Mouse (Mus musculus) erythroblast, embryonic 14.5 days (primary cell): ENCODE measurements around the gene F830045P16Rik. TPM values are rescaled to one million over a fixed set of nuclear protein-coding genes. Genes with fewer than 3 reads are reported as not detected.
"Not testable (repeated sequence)": the region's sequence is repeated elsewhere in the genome, so short reads cannot be mapped to it uniquely, and the experiment has no call there.

Experiments
- H3K27me3 ChIP-seq: 2 replicates; pipeline ENCODE4 v1.6.1; 2012; ENCODE audit warnings: inconsistent platforms; ENCODE audit not compliant: control insufficient read depth
- H3K36me3 ChIP-seq: 2 replicates; pipeline ENCODE4 v1.6.1; 2012; ENCODE audit warnings: mild to moderate bottlenecking, inconsistent platforms; ENCODE audit not compliant: control insufficient read depth
- H3K4me1 ChIP-seq: 2 replicates; pipeline ENCODE4 v1.6.1; 2012; ENCODE audit warnings: inconsistent platforms; ENCODE audit not compliant: control insufficient read depth
- H3K4me3 ChIP-seq: replicated peaks from 2 replicates; pipeline ENCODE3; 2012; ENCODE audit warnings: moderate library complexity, mild to moderate bottlenecking, inconsistent platforms
- H3K9me3 ChIP-seq: 2 replicates; pipeline ENCODE4 v1.6.1; 2012; ENCODE audit warnings: low read length, inconsistent platforms, mixed read lengths; ENCODE audit not compliant: control insufficient read depth
- GATA1 ChIP-seq: IDR thresholded peaks from 2 replicates; pipeline ENCODE4 v1.6.1; 2012; ENCODE audit warnings: low read length, inconsistent platforms, mixed read lengths
- TAL1 ChIP-seq: IDR thresholded peaks from 3 replicates; pipeline ENCODE4 v1.6.1; 2012; ENCODE audit warnings: low read length, inconsistent platforms, mixed read lengths
- polyA plus RNA-seq: library from polyadenylated mRNA; stranded (reverse); fragments of >175 nt; gene quantifications from 2 replicates; pipeline ENCODE4 v1.2.3, GENCODE M21; 2012

Gene F830045P16Rik
- polyA plus RNA-seq, 1 experiment = not detected

DNA sequence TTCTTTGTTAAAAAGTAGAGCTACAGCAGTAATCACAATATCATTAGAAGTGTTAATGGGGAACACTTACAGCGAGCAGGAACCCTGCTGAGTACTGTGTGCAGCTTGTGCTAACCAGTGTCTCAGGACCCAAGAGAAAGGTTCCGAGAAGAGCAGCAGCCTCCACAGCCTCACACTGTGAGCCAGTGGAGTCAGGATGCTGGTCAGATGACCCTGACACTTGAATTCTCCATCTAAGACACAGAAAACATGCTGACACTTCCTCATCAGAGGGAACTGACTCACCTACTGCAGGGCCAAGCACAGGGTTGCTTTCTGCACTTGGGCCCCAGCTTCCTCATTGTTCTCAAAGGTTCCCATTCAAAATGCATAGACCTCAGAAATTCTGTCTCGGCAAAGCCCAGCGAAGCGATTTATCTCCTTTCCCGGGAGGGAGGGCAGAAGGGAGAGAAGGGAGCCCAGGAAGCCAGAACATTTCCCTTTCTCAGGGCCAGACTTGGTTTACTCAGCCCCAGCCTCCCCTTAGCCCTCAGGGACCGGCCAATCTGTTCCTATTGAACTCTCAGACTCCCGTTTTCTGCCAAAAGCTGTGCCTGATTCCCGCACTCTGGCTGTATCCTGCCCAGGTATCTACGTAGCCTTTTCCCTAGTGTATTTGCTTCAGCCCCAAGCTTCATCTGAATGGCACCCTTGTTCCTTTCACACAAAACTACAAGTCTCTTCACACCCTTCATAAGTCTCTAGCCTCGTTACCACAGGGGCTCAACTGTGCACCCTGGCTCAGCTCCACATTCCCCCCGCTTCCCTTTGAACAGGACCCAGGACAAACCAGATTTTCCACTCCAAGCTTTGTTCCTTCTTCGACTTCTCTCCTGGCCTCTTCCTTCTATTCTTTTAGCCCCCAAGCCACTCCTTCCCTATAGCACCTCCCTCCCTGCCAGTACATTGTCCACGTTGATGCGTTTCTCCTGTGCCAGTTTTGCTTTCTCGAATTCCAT, 21.2 kb downstream of the F830045P16Rik start:
- H3K4me1 ChIP-seq = no peaks in the 10 kb centered on the region
- H3K36me3 ChIP-seq = no peaks in the 10 kb centered on the region
- H3K4me3 ChIP-seq = no peak overlapping the region
- TF ChIP-seq TAL1 (no peak), GATA1 (no peak)
- H3K9me3 ChIP-seq = no peaks in the 10 kb centered on the region
- no peaks in the 10 kb centered on the region for H3K27me3 ChIP-seq

DNA sequence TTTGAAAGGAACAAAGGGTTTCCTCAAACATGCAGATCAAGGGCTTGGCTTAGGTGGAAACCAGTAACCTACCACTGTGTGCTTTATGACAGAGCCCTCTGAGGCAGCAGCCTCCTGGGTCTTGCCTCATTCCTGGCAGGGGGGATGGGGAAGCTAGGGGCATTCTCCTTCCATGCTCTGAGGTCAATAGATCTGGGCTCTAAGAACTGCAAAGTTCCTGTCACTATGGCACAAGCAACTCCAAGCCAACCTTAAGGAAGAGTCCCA, 22.1 kb downstream of the F830045P16Rik start:
- no peaks in the 10 kb centered on the region for H3K4me1 ChIP-seq
- TF ChIP-seq GATA1 (no peak), TAL1 (no peak)
- H3K4me3 ChIP-seq = no peak overlapping the region
- H3K27me3 ChIP-seq = no peaks in the 10 kb centered on the region
- no peaks in the 10 kb centered on the region for H3K36me3 ChIP-seq
- no peaks in the 10 kb centered on the region for H3K9me3 ChIP-seq

DNA sequence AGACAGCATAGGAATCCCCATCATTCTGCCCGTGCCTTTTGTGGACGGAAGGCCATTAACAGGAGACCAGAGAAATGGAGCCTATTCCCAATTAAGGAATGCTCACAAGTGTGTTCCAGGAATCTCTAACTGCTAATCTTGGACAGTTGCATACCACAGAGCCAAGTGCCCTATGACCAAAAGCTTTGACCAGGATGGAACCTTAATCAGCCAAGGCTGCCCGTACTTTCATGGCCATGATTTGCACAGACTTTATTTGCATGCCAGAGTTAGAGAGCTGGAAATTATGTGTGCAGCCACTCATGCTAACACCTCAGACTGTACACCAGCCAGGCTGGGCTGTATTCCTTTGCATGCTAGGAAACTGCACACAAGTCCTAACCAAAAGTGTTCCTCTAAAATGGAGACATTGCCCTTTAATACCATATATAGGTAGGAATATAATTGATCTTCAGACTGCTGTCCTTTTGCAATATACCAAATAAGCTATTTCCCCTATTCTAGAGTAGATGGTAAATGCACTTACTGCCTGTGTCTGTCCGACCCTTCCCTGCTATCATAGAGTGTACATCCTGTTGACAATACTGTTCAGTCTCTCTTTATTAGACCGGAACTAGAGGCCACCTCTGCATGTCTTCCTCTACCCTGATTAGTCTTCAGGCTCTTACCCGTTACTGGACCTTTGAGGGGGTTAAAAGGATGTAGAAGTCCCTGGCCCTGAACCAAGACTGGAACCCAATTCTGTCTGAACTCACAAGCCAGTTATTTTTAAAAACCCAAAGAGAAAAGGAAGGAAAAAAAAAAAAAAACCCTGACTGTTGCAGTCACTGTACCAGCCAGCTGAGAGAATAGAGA, 22.6 kb downstream of the F830045P16Rik start:
- Histone ChIP-seq H3K9me3 (no peaks in the 10 kb centered on the region), H3K27me3 (no peaks in the 10 kb centered on the region), H3K4me1 (no peaks in the 10 kb centered on the region), H3K4me3 (no peak overlapping the region), H3K36me3 (no peaks in the 10 kb centered on the region)
- TF ChIP-seq GATA1 (no peak), TAL1 (no peak)

DNA sequence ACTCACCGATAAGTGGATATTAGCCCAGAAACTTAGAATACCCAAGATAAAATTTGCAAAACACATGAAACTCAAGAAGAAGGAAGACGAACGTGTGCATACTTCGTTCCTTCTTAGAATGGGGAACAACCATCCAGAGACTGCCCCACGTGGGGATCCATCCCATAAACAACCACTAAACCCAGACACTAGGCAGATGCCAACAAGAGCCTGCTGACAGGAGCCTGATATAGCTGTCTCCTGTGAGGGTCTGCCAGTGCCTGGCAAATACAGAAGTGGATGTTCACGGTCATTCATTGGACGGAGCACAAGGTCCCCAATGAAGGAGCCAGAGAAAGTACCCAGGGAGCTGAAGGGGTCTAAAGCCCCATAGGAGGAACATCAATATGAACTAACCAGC, 24.3 kb downstream of the F830045P16Rik start:
- not testable (repeated sequence) for H3K4me1 ChIP-seq, H3K27me3 ChIP-seq, H3K9me3 ChIP-seq, H3K4me3 ChIP-seq, H3K36me3 ChIP-seq

DNA sequence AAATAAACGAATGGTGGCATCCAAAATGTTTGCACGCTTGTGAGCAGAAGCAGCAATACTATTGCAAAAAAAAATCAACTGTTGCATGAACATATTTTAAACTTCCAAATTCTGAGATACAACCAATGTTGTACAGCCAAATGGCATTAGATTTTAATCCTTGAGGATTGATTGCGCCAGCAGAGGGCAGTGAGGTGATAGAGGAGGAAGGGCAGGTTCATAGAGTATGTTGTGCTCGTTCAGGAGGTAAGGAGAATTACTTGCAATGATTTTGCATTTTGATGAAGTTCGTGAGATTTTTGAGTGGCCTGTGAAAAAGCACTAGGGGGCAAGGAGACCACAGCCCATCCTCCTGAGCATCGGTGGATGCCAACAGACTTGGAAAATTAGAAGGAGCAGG, 33.8 kb downstream of the F830045P16Rik start:
- Histone ChIP-seq H3K9me3 (no peaks in the 10 kb centered on the region), H3K27me3 (no peaks in the 10 kb centered on the region), H3K4me3 (no peak overlapping the region), H3K4me1 (no peaks in the 10 kb centered on the region), H3K36me3 (no peaks in the 10 kb centered on the region)
- TF ChIP-seq TAL1 (no peak), GATA1 (no peak)

DNA sequence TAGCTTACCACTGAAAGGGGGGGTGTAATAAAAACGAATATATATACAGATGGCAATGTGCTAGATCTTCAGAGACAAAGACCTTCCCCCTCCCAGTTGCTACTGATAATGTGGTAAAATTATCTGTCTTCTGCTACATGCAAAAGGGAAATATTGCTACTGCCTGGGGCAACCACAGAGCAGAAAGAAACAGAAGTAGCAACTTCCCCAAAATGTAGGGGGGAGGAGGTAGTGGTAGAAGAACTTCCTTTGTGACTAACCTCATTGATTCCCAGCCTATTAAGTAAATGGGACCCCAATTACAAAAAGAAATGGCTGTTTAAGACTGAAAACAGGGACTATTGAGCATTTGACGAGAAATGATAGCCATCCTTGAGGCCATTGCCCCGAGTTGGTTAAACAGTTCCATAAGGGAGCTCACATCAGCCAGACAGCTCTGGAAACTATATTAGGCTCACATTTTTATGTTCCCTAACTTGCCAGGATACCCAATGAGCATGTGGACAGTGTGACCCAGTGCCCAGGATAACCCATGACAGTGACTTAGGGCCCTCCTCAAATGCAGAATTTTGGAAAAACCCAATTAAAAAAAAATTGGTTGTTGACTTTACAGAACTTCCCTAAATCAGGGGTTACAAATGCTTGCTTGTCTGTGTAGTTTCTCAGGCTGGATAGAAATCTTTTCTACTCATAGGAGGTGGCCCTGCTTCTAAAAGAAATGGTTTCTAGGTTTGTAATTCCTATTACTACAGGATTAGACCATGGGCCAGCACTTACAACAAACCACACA, 46.7 kb downstream of the F830045P16Rik start:
- Histone ChIP-seq H3K9me3 (no peaks in the 10 kb centered on the region), H3K36me3 (no peaks in the 10 kb centered on the region), H3K4me3 (no peak overlapping the region), H3K27me3 (no peaks in the 10 kb centered on the region), H3K4me1 (no peaks in the 10 kb centered on the region)
- TF ChIP-seq GATA1 (no peak), TAL1 (no peak)

DNA sequence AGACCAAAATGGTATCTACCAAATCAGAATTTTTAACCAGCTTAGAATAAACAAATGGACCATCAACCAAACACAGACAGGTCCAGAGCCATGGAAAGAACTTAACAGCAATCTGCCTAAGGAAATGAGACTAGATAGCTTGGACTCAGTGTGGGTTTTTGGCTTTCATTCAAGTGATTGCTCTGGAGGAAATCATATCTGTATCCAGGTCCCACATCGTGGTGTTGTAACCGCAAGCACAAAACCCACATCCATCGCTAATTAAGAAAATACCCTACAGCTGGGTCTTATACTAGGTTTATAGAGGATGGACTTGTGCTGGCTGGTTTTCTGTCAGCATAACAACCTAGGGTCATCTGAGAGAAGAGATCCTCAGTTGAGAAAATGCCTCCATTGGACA, 53.3 kb downstream of the F830045P16Rik start:
- H3K27me3 ChIP-seq = no peaks in the 10 kb centered on the region
- H3K36me3 ChIP-seq = no peaks in the 10 kb centered on the region
- H3K4me3 ChIP-seq = no peak overlapping the region
- H3K4me1 ChIP-seq = no peaks in the 10 kb centered on the region
- TF ChIP-seq GATA1 (no peak), TAL1 (no peak)
- H3K9me3 ChIP-seq = no peaks in the 10 kb centered on the region

DNA sequence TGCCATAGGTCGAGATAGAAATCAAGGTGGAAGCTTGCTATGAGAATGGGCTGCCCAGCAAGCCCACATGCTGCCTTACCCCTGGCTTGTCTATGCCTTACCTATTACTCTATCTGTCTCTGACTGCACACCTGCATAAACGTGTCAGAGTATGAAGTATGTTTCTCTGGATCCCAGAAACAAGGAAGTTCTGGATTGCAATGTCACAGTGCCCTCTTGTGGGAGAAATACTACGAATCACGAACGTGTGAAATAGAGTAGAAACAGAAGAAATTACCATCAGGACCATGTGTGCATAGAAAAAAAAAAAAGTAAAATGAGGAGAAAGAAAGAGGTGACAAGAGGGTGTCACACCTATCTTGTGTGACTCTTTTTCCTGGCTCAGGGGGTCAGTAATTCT, 64.5 kb downstream of the F830045P16Rik start:
- TF ChIP-seq TAL1 = no peak
- no peak for TF ChIP-seq GATA1
- no peaks in the 10 kb centered on the region for H3K27me3 ChIP-seq
- no peak overlapping the region for H3K4me3 ChIP-seq

DNA sequence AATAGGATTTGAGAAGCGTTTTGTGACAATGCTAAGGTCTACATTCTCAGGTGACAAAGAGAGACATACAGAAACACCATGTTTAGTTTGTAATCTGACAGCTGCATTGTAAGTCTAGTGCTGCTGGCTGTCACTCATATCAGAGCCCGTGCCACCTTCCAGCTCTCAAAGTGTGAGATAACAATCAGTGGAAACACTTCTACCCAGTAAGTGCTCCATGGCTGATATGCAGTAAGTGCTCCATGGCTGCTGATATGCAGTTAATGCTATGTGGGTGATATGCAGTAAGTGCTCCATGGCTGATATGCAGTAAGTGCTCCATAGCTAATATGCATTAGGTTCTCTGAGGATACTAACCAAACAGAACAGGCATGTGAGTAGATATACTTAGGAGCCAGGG, 65.6 kb downstream of the F830045P16Rik start:
- Histone ChIP-seq H3K4me1 (peaks cover 3% of the 10 kb centered on the region; the same call in 1 of the 2 replicates), H3K4me3 (no peak overlapping the region), H3K9me3 (no peaks in the 10 kb centered on the region), H3K36me3 (no peaks in the 10 kb centered on the region), H3K27me3 (no peaks in the 10 kb centered on the region)
- TF ChIP-seq TAL1 (no peak), GATA1 (no peak)

More for the DNA sequence above, 64.5 kb downstream of the F830045P16Rik start:
- H3K4me1 ChIP-seq = peaks cover 3% of the 10 kb centered on the region; the same call in 1 of the 2 replicates
- no peaks in the 10 kb centered on the region for H3K9me3 ChIP-seq
- no peaks in the 10 kb centered on the region for H3K36me3 ChIP-seq

DNA sequence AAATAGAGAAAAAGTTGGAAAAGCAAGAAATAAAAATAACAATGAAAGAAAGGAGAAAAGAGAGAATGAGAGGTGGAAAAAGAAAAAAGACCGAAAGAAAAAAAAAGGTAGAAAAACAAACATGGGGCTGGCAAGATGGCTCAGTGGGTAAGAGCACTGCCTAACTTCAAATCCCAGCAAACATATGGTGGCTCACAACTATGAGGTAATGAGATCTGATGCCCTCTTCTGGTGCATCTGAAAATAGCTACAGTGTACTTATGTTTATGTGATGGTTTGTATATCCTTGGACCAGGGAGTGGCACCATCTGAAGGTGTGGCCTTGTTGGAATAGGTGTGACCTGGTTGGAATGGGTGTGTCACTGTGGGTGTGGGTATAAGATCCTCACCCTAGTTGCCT, 97.6 kb downstream of the F830045P16Rik start:
- not testable (repeated sequence) for H3K4me3 ChIP-seq, H3K36me3 ChIP-seq, H3K9me3 ChIP-seq, H3K27me3 ChIP-seq, H3K4me1 ChIP-seq
